Mouse (Mus musculus) hindbrain, embryonic 10.5 days (tissue): ENCODE data around the gene Traf3. TPM values are rescaled to one million over a fixed set of nuclear protein-coding genes. Genes with fewer than 3 reads are reported as not detected.

Experiments used
- DNase-seq: peaks from one replicate; pipeline ENCODE4 v3.0.0-alpha.2; 2017; ENCODE audit warnings: low spot score
- H3K27ac ChIP-seq: fragments of 300-500 bp; sonication (generic); 2 replicates; pipeline ENCODE4 v1.5.1; 2016; ENCODE audit warnings: mild to moderate bottlenecking, moderate library complexity
- H3K27me3 ChIP-seq: fragments of 300-500 bp; sonication (generic); 2 replicates; pipeline ENCODE4 v1.6.1; 2016; ENCODE audit warnings: mild to moderate bottlenecking; ENCODE audit not compliant: poor library complexity, insufficient read depth, severe bottlenecking
- H3K36me3 ChIP-seq: fragments of 300-500 bp; sonication (generic); 2 replicates; pipeline ENCODE4 v1.6.1; 2016; ENCODE audit warnings: mild to moderate bottlenecking, moderate library complexity
- H3K4me1 ChIP-seq: fragments of 300-500 bp; sonication (generic); replicated peaks from 2 replicates; pipeline ENCODE4 v1.6.1; 2016; ENCODE audit warnings: mild to moderate bottlenecking
- H3K4me3 ChIP-seq: fragments of 300-500 bp; sonication (generic); 2 replicates; pipeline ENCODE4 v1.5.1; 2016; ENCODE audit warnings: mild to moderate bottlenecking, moderate library complexity
- H3K9me3 ChIP-seq: fragments of 300-500 bp; sonication (generic); 2 replicates; pipeline ENCODE4 v1.6.1; 2016; ENCODE audit warnings: mild to moderate bottlenecking, moderate library complexity
- WGBS: fragments of 180-500 bp; shearing (Covaris S2); methylation state at CpG from one replicate; pipeline ENCODE4 v1.1.7; 2016; 5-methylcytosine and 5-hydroxymethylcytosine counted together
- polyA plus RNA-seq: library from polyadenylated mRNA; unstranded; fragments of >200 nt; fragmentation: Nextera tagmentation; extraction: Ambion mirVana; gene quantifications from 2 replicates; pipeline ENCODE4 v1.2.1, GENCODE M21; 2016

The Traf3 gene
- polyA plus RNA-seq, 1 experiment from 2014 or later: 13.9 TPM

- Histone ChIP-seq H3K27me3 (no peaks in the 10 kb centered on the region), H3K4me3 (no peak overlapping the region), H3K36me3 (peaks cover 34% of the 10 kb centered on the region), H3K9me3 (no peaks in the 10 kb centered on the region), H3K4me1 (peaks cover 5% of the 10 kb centered on the region; the same call in 1 of the 2 replicates), H3K27ac (no peak overlapping the region)
- no peak for DNase-seq
- WGBS: 92% methylated on average over 4 of the region's 4 CpGs
Observed at GRCm38 (mm10) chr12:111233798-111234197, 67.6 kb downstream of the Traf3 start.

- no peak overlapping the region for H3K27ac ChIP-seq
- H3K4me1 ChIP-seq: peaks cover 5% of the 10 kb centered on the region; the same call in 1 of the 2 replicates
- no peaks in the 10 kb centered on the region for H3K27me3 ChIP-seq
- no peak for DNase-seq
- H3K36me3 ChIP-seq: peaks cover 40% of the 10 kb centered on the region
- no peak overlapping the region for H3K4me3 ChIP-seq
- WGBS: 84% methylated on average over 9 of the region's 9 CpGs
- H3K9me3 ChIP-seq: no peaks in the 10 kb centered on the region
Observed at GRCm38 (mm10) chr12:111234383-111234782, 68.2 kb downstream of the Traf3 start.

GRCm38 (mm10) chr12:111235631-111236030 is 69.5 kb downstream of the Traf3 start:
- Histone ChIP-seq H3K9me3 (no peaks in the 10 kb centered on the region), H3K27me3 (no peaks in the 10 kb centered on the region), H3K4me1 (peaks cover 5% of the 10 kb centered on the region; the same call in 1 of the 2 replicates), H3K27ac (no peak overlapping the region), H3K36me3 (peaks cover 53% of the 10 kb centered on the region), H3K4me3 (no peak overlapping the region)
- whole genome bisulfite sequencing: 93% methylated on average over 6 of the region's 6 CpGs
- DNase-seq: no peak

- WGBS: 94% methylated on average over 16 of the region's 16 CpGs
- Histone ChIP-seq H3K4me1 (peaks cover 5% of the 10 kb centered on the region; the same call in 1 of the 2 replicates), H3K36me3 (peaks cover 73% of the 10 kb centered on the region), H3K9me3 (no peaks in the 10 kb centered on the region), H3K4me3 (no peak overlapping the region), H3K27me3 (no peaks in the 10 kb centered on the region), H3K27ac (no peak overlapping the region)
- no peak for DNase-seq
Observed at GRCm38 (mm10) chr12:111237611-111238188, 71.5 kb downstream of the Traf3 start.

- DNase-seq: no peak
- no peaks in the 10 kb centered on the region for H3K27me3 ChIP-seq
- 91% methylated on average over 5 of the region's 5 CpGs for WGBS
- H3K27ac ChIP-seq: 0 out of 2 replicates have a peak overlapping the region, but pooled peaks have one; percentile 35
- no peaks in the 10 kb centered on the region for H3K9me3 ChIP-seq
- no peak overlapping the region for H3K4me3 ChIP-seq
- H3K36me3 ChIP-seq: peaks cover 79% of the 10 kb centered on the region
- peaks cover 5% of the 10 kb centered on the region; the same call in 1 of the 2 replicates for H3K4me1 ChIP-seq
Observed at GRCm38 (mm10) chr12:111238345-111238744, 72.2 kb downstream of the Traf3 start.

GRCm38 (mm10) chr12:111238778-111239177 is 72.6 kb downstream of the Traf3 start:
- 60% methylated on average over 4 of the region's 4 CpGs for WGBS
- no peak overlapping the region for H3K4me3 ChIP-seq

GRCm38 (mm10) chr12:111239930-111240329 is 73.8 kb downstream of the Traf3 start:
- Histone ChIP-seq H3K36me3 (peaks cover 89% of the 10 kb centered on the region), H3K27ac (no peak overlapping the region), H3K9me3 (no peaks in the 10 kb centered on the region), H3K4me1 (peaks cover 5% of the 10 kb centered on the region; the same call in 1 of the 2 replicates), H3K27me3 (no peaks in the 10 kb centered on the region), H3K4me3 (no peak overlapping the region)
- no peak for DNase-seq
- 94% methylated on average over 10 of the region's 10 CpGs for WGBS

More at GRCm38 (mm10) chr12:111238778-111239177, 72.6 kb downstream of the Traf3 start:
- Histone ChIP-seq H3K9me3 (no peaks in the 10 kb centered on the region), H3K36me3 (peaks cover 83% of the 10 kb centered on the region), H3K27ac (0 out of 2 replicates have a peak overlapping the region, but pooled peaks have one; percentile 35), H3K4me1 (peaks cover 5% of the 10 kb centered on the region; the same call in 1 of the 2 replicates), H3K27me3 (no peaks in the 10 kb centered on the region)
- DNase-seq: peak; percentile 19

GRCm38 (mm10) chr12:111241916-111242315 is 75.7 kb downstream of the Traf3 start:
- Histone ChIP-seq H3K4me3 (no peak overlapping the region), H3K36me3 (peaks cover 96% of the 10 kb centered on the region), H3K9me3 (no peaks in the 10 kb centered on the region), H3K27me3 (no peaks in the 10 kb centered on the region), H3K27ac (no peak overlapping the region), H3K4me1 (peaks cover 5% of the 10 kb centered on the region; the same call in 1 of the 2 replicates)
- no peak for DNase-seq
- 95% methylated on average over 6 of the region's 6 CpGs for WGBS

GRCm38 (mm10) chr12:111242346-111242745 is 76.2 kb downstream of the Traf3 start:
- 93% methylated on average over 5 of the region's 5 CpGs for WGBS
- no peak overlapping the region for H3K4me3 ChIP-seq
- H3K27me3 ChIP-seq: no peaks in the 10 kb centered on the region
- H3K36me3 ChIP-seq: peaks cover 99% of the 10 kb centered on the region
- H3K4me1 ChIP-seq: peaks cover 7% of the 10 kb centered on the region; the same call in 1 of the 2 replicates
- H3K9me3 ChIP-seq: no peaks in the 10 kb centered on the region
- no peak for DNase-seq
- no peak overlapping the region for H3K27ac ChIP-seq

GRCm38 (mm10) chr12:111243733-111244132 is 77.6 kb downstream of the Traf3 start:
- no peak for DNase-seq

GRCm38 (mm10) chr12:111245070-111245469 is 78.9 kb downstream of the Traf3 start:
- Histone ChIP-seq H3K27me3 (no peaks in the 10 kb centered on the region), H3K9me3 (no peaks in the 10 kb centered on the region), H3K36me3 (peaks cover 96% of the 10 kb centered on the region), H3K27ac (no peak overlapping the region), H3K4me1 (0 out of 2 replicates have a peak, but pooled peaks cover 5% of the 10 kb centered on the region), H3K4me3 (no peak overlapping the region)
- no peak for DNase-seq
- WGBS: 86% methylated on average over 6 of the region's 6 CpGs

More at GRCm38 (mm10) chr12:111243733-111244132, 77.6 kb downstream of the Traf3 start:
- no peaks in the 10 kb centered on the region for H3K27me3 ChIP-seq
- H3K27ac ChIP-seq: no peak overlapping the region
- H3K9me3 ChIP-seq: no peaks in the 10 kb centered on the region
- WGBS: 92% methylated on average over 12 of the region's 12 CpGs
- H3K4me3 ChIP-seq: no peak overlapping the region
- peaks cover 98% of the 10 kb centered on the region for H3K36me3 ChIP-seq
- H3K4me1 ChIP-seq: 0 out of 2 replicates have a peak, but pooled peaks cover 5% of the 10 kb centered on the region

GRCm38 (mm10) chr12:111246808-111247464 is 80.8 kb downstream of the Traf3 start:
- Histone ChIP-seq H3K4me1 (0 out of 2 replicates have a peak, but pooled peaks cover 5% of the 10 kb centered on the region), H3K4me3 (no peak overlapping the region), H3K27me3 (no peaks in the 10 kb centered on the region), H3K36me3 (peaks cover 89% of the 10 kb centered on the region), H3K9me3 (no peaks in the 10 kb centered on the region), H3K27ac (no peak overlapping the region)
- DNase-seq: no peak
- 93% methylated on average over 9 of the region's 9 CpGs for WGBS

GRCm38 (mm10) chr12:111249095-111249494 is 82.9 kb downstream of the Traf3 start:
- no peaks in the 10 kb centered on the region for H3K27me3 ChIP-seq
- peaks cover 86% of the 10 kb centered on the region for H3K36me3 ChIP-seq
- 62% methylated on average over 3 of the region's 3 CpGs for WGBS
- no peak overlapping the region for H3K27ac ChIP-seq
- 0 out of 2 replicates have a peak, but pooled peaks cover 5% of the 10 kb centered on the region for H3K4me1 ChIP-seq
- no peak overlapping the region for H3K4me3 ChIP-seq
- DNase-seq: no peak
- no peaks in the 10 kb centered on the region for H3K9me3 ChIP-seq
